Mouse (Mus musculus) cerebellum, adult 2 months (tissue): ENCODE data around the gene S100a8. TPM values are rescaled to one million over a fixed set of nuclear protein-coding genes. Genes with fewer than 3 reads are reported as not detected.
A peak's percentile ranks its signal among the peaks of the same experiment; 100 is the strongest.

ENCODE experiments used
- DNase-seq, 2 experiments: peaks; one replicate each; pipeline ENCODE4 v3.0.0; 2021
- H3K27ac ChIP-seq: fragments of 200-500 bp; 2 replicates; pipeline ENCODE4 v1.5.1; 2012; ENCODE audit warnings: low read length, control low read depth, inconsistent platforms; ENCODE audit not compliant: insufficient read depth
- H3K27me3 ChIP-seq: fragments of 200-500 bp; 2 replicates; pipeline ENCODE4 v1.6.1; 2012; ENCODE audit warnings: inconsistent platforms, mild to moderate bottlenecking, low read length, moderate library complexity; ENCODE audit not compliant: control insufficient read depth, insufficient read depth
- H3K4me1 ChIP-seq: fragments of 200-500 bp; 2 replicates; pipeline ENCODE4 v1.6.1; 2011; ENCODE audit warnings: low read length; ENCODE audit not compliant: control insufficient read depth, insufficient read depth
- H3K4me3 ChIP-seq: fragments of 200-500 bp; replicated peaks from 2 replicates; pipeline ENCODE3; 2011; ENCODE audit warnings: mild to moderate bottlenecking, low read depth, low read length, control low read depth; ENCODE audit not compliant: insufficient read depth
- CTCF ChIP-seq: fragments of 200-500 bp; IDR thresholded peaks from 2 replicates; pipeline ENCODE4 v1.5.1; 2011; ENCODE audit warnings: low read depth, mild to moderate bottlenecking, control low read depth, low read length, moderate library complexity, borderline replicate concordance; ENCODE audit not compliant: insufficient read depth
- POLR2A ChIP-seq: fragments of 200-500 bp; IDR thresholded peaks from 2 replicates; pipeline ENCODE4 v1.6.1; 2011; ENCODE audit warnings: low read length, control low read depth, borderline replicate concordance; ENCODE audit not compliant: insufficient read depth
- WGBS: fragments of 180-500 bp; shearing (Covaris S2); methylation state at CpG from one replicate; pipeline ENCODE4 v1.1.7; 2018; 5-methylcytosine and 5-hydroxymethylcytosine counted together
- polyA plus RNA-seq: library from polyadenylated mRNA; depleted of rRNA; stranded (reverse); fragments of >200 nt; gene quantifications from 2 replicates; pipeline ENCODE4 v1.2.3, GENCODE M21; 2012

The S100a8 gene
- polyA plus RNA-seq, 1 experiment = 8.4 TPM

- 36% methylated on average over 5 of the region's 5 CpGs for WGBS
- Histone ChIP-seq H3K27ac (no peak overlapping the region), H3K4me3 (no peak overlapping the region), H3K27me3 (no peaks in the 10 kb centered on the region), H3K4me1 (no peaks in the 10 kb centered on the region)
- peak; percentile 53 to 64 for DNase-seq
- TF ChIP-seq CTCF (peak; percentile 81), POLR2A (no peak)
Measured at GRCm38 (mm10) chr3:90652878-90653508, 15.8 kb upstream of the S100a8 start.

- no peaks in the 10 kb centered on the region for H3K27me3 ChIP-seq
- H3K4me3 ChIP-seq = no peak within 1 kb of the TSS
- no peaks in the 10 kb centered on the region for H3K4me1 ChIP-seq
- DNase-seq = no peak
- no peak within 1 kb of the TSS for H3K27ac ChIP-seq
- no peak for TF ChIP-seq CTCF
- no peak for TF ChIP-seq POLR2A
Measured at GRCm38 (mm10) chr3:90653717-90654116, 15.1 kb upstream of the S100a8 start, which contains the start of gene S100a7a. TSS of gene S100a7a (plus strand) at chr3:90654017.

GRCm38 (mm10) chr3:90657405-90657804 is 11.4 kb upstream of the S100a8 start:
- DNase-seq = no peak
- H3K27me3 ChIP-seq = no peaks in the 10 kb centered on the region
- TF ChIP-seq CTCF = no peak
- no peak for TF ChIP-seq POLR2A
- H3K27ac ChIP-seq = no peak overlapping the region
- H3K4me1 ChIP-seq = no peaks in the 10 kb centered on the region
- no peak overlapping the region for H3K4me3 ChIP-seq
- WGBS = 67% methylated on average over 4 of the region's 4 CpGs

GRCm38 (mm10) chr3:90659364-90660044 is 9.3 kb upstream of the S100a8 start:
- Histone ChIP-seq H3K27ac (no peak overlapping the region), H3K4me3 (no peak overlapping the region), H3K4me1 (no peaks in the 10 kb centered on the region), H3K27me3 (no peaks in the 10 kb centered on the region)
- no peak for DNase-seq
- TF ChIP-seq POLR2A (no peak), CTCF (no peak)

- no peak overlapping the region for H3K27ac ChIP-seq
- H3K27me3 ChIP-seq = no peaks in the 10 kb centered on the region
- no peak overlapping the region for H3K4me3 ChIP-seq
- 87% methylated on average over 2 of the region's 2 CpGs for WGBS
- no peak for DNase-seq
- no peaks in the 10 kb centered on the region for H3K4me1 ChIP-seq
- TF ChIP-seq POLR2A (no peak), CTCF (peak; percentile 13; the same call in 1 of the 2 replicates)
Measured at GRCm38 (mm10) chr3:90664219-90664618, 4.6 kb upstream of the S100a8 start.

- H3K4me1 ChIP-seq = no peaks in the 10 kb centered on the region
- no peak overlapping the region for H3K4me3 ChIP-seq
- no peak for DNase-seq
- WGBS = 40% methylated on average over 3 of the region's 3 CpGs
- TF ChIP-seq CTCF (no peak), POLR2A (no peak)
- no peaks in the 10 kb centered on the region for H3K27me3 ChIP-seq
- H3K27ac ChIP-seq = no peak overlapping the region
Measured at GRCm38 (mm10) chr3:90678656-90679055, 9.9 kb downstream of the S100a8 start.

GRCm38 (mm10) chr3:90683929-90684328 is 15.2 kb downstream of the S100a8 start:
- 87% methylated on average over 3 of the region's 3 CpGs for WGBS
- no peaks in the 10 kb centered on the region for H3K4me1 ChIP-seq
- H3K27ac ChIP-seq = no peak overlapping the region
- H3K4me3 ChIP-seq = no peak overlapping the region
- no peak for DNase-seq
- H3K27me3 ChIP-seq = no peaks in the 10 kb centered on the region
- TF ChIP-seq CTCF = no peak
- TF ChIP-seq POLR2A = no peak

GRCm38 (mm10) chr3:90686835-90687234 is 18.1 kb downstream of the S100a8 start:
- no peak for TF ChIP-seq CTCF
- no peak for TF ChIP-seq POLR2A
- no peak overlapping the region for H3K27ac ChIP-seq
- DNase-seq = no peak
- H3K4me3 ChIP-seq = no peak overlapping the region
- 86% methylated on average over 2 of the region's 2 CpGs for WGBS
- no peaks in the 10 kb centered on the region for H3K4me1 ChIP-seq
- H3K27me3 ChIP-seq = no peaks in the 10 kb centered on the region
